In the genomic region with DNA sequence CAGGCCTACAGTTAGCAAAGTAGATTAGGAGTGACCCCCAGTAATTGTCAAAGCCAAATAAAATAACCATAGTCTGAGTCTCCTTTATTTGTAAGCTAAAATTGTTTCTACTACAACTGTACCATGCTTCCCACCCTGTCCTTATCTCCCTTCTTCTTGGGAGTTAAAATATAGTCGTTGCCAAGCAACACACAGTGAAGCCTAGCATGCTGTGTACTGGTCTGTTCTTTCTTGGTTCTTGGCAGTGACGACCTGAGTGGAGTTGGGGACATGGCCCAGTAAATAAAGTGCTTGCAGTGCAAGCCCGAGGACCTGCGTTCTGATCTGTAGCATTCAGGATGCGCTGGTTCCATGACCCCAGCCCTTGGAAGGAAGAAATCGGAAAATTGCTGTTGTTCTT, we compare ENCODE assay signal across 16 mouse cellular contexts.
"Had no signal": no experiment of that assay in that cellular context is flagged by ENCODE, and none has a peak within 500 bp of the region (broad histone marks: within the 10 kb centered on the region; RNA-seq: fewer than 3 reads in every experiment).

No protein-coding gene starts in this region.

- H3K4me3 ChIP-seq: layer of hippocampus, adult 2 months; limb, embryonic 12.5 days; liver, embryonic 13.5 days; lung, embryonic 15.5 days; megakaryocyte, embryonic 14.5 days; midbrain, embryonic 15.5 days; neural tube, embryonic 12.5 days had no signal

- H3K4me2 ChIP-seq: limb, embryonic 12.5 days; liver, embryonic 13.5 days; lung, embryonic 15.5 days; midbrain, embryonic 11.5 days; midbrain, embryonic 15.5 days; neural tube, embryonic 12.5 days had no signal

- H3K9me3 ChIP-seq: limb, embryonic 12.5 days; liver, embryonic 13.5 days; lung, embryonic 15.5 days; midbrain, embryonic 15.5 days; neural tube, embryonic 12.5 days had no signal

- H3K27ac ChIP-seq: layer of hippocampus, adult 2 months; limb, embryonic 12.5 days; liver, embryonic 13.5 days; lung, embryonic 15.5 days; macrophage; midbrain, embryonic 15.5 days; neural tube, embryonic 12.5 days; stomach, postnatal 0 days had no signal

- H3K4me1 ChIP-seq: limb, embryonic 12.5 days; liver, embryonic 13.5 days; lung, embryonic 15.5 days; megakaryocyte, embryonic 14.5 days; midbrain, embryonic 15.5 days; neural tube, embryonic 12.5 days had no signal

- H3K36me3 ChIP-seq: limb, embryonic 12.5 days; liver, embryonic 13.5 days; lung, embryonic 15.5 days; midbrain, embryonic 15.5 days; neural tube, embryonic 12.5 days had no signal

- H3K27me3 ChIP-seq: limb, embryonic 12.5 days; liver, embryonic 13.5 days; lung, embryonic 15.5 days; megakaryocyte, embryonic 14.5 days; midbrain, embryonic 15.5 days; neural tube, embryonic 12.5 days had no signal

- DNase-seq: kidney, postnatal 4 days; liver; liver, embryonic 13.5 days; liver, postnatal 0 days; lung, postnatal 14 days; thymus, adult 2 months; thymus, postnatal 25 days had no signal

- ATAC-seq: liver, postnatal 0 days; midbrain, embryonic 15.5 days had no signal

- H3K9ac ChIP-seq: limb, embryonic 12.5 days; liver, embryonic 13.5 days; liver, postnatal 0 days; lung, embryonic 15.5 days; midbrain, embryonic 15.5 days; neural tube, embryonic 12.5 days had no signal
